Mouse (Mus musculus): Measurements from ENCODE around the gene Gm17402. TPM values are rescaled to one million over a fixed set of nuclear protein-coding genes. Genes with fewer than 3 reads are reported as not detected.

The Gm17402 gene
- polyA plus RNA-seq (2015; fragmentation: Nextera tagmentation; extraction: Ambion mirVana): not detected in 2 replicates

GRCm38 (mm10) chr3:67375063-67375462 lies at the start of gene Gm17402:
Gene Gm17402, minus strand, starts transcription at chr3:67375163.
- H3K4me1 ChIP-seq (replicated peaks): peaks cover 9% of the 10 kb centered on the region
- H3K27ac ChIP-seq: no peak within 1 kb of the TSS
- peak within 1 kb of the TSS; percentile 43; the same call in 1 of the 2 replicates for H3K9ac ChIP-seq
- H3K4me3 ChIP-seq (replicated peaks): peak within 1 kb of the TSS; percentile 43
- no peaks in the 10 kb centered on the region for H3K9me3 ChIP-seq (replicated peaks)
- DNase-seq: no peak
- no peaks in the 10 kb centered on the region for H3K36me3 ChIP-seq
- 42% methylated on average over 3 of the region's 3 CpGs for WGBS (ENCODE audit: insufficient replicate concordance)
- peaks cover 23% of the 10 kb centered on the region for H3K27me3 ChIP-seq
- ATAC-seq (ENCODE audit: low read depth): no peak
- H3K4me2 ChIP-seq: peak within 1 kb of the TSS; percentile 70

DNA sequence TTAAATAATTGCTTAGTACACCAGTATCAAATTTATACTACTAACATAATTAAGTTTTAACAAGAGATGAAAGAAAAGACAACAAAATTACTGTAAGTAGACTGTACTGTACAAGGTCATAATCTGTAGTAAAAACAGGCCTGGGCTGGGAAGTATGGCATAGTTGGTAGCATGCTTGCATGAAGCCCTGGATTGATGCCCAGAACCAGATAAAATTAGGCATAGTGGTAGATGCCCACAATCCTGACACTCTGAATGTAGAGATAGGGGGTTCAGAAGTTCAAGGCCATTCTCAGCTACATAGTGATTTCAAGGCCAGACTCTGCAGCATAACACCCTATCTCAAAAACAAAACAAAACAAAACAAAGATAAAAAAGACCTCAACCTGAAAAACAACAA lies 3.3 kb upstream of the Gm17402 start:
- Histone ChIP-seq H3K9me3 (replicated peaks) (no peaks in the 10 kb centered on the region), H3K36me3 (no peaks in the 10 kb centered on the region), H3K4me1 (replicated peaks) (peaks cover 9% of the 10 kb centered on the region), H3K27me3 (peaks cover 12% of the 10 kb centered on the region), H3K27ac (no peak overlapping the region), H3K4me3 (replicated peaks) (no peak overlapping the region), H3K4me2 (no peak overlapping the region), H3K9ac (no peak overlapping the region)
- DNase-seq: no peak
- ATAC-seq (ENCODE audit: low read depth): no peak

- Histone ChIP-seq H3K9ac (peak overlapping the region; percentile 43; the same call in 1 of the 2 replicates), H3K4me3 (replicated peaks) (peak overlapping the region; percentile 43), H3K27me3 (peaks cover 23% of the 10 kb centered on the region), H3K4me1 (replicated peaks) (peaks cover 9% of the 10 kb centered on the region), H3K4me2 (peak overlapping the region; percentile 70), H3K27ac (no peak overlapping the region), H3K9me3 (replicated peaks) (no peaks in the 10 kb centered on the region), H3K36me3 (no peaks in the 10 kb centered on the region)
- DNase-seq (no peak), ATAC-seq (ENCODE audit: low read depth) (no peak)
- WGBS (ENCODE audit: insufficient replicate concordance): 27% methylated on average over 7 of the region's 7 CpGs
Measured at GRCm38 (mm10) chr3:67374360-67374778, 594 bp downstream of the Gm17402 start.

GRCm38 (mm10) chr3:67373872-67374271 lies 1.1 kb downstream of the Gm17402 start, which contains the start of gene Mlf1:
Gene Mlf1, plus strand, starts transcription at chr3:67374097.
- Histone ChIP-seq H3K4me2 (peak within 1 kb of the TSS; percentile 70), H3K27me3 (peaks cover 23% of the 10 kb centered on the region), H3K9me3 (replicated peaks) (no peaks in the 10 kb centered on the region), H3K4me3 (replicated peaks) (peak within 1 kb of the TSS; percentile 43), H3K27ac (no peak within 1 kb of the TSS), H3K4me1 (replicated peaks) (peaks cover 9% of the 10 kb centered on the region), H3K9ac (peak within 1 kb of the TSS; percentile 43; the same call in 1 of the 2 replicates), H3K36me3 (no peaks in the 10 kb centered on the region)
- under 1% methylated on average over 35 of the region's 35 CpGs for WGBS (ENCODE audit: insufficient replicate concordance)
- ATAC-seq (ENCODE audit: low read depth) (peak; percentile 94), DNase-seq (peak; percentile 77)

- no peak for DNase-seq
- Histone ChIP-seq H3K36me3 (no peaks in the 10 kb centered on the region), H3K4me3 (replicated peaks) (no peak overlapping the region), H3K4me2 (no peak overlapping the region), H3K4me1 (replicated peaks) (peaks cover 9% of the 10 kb centered on the region), H3K27ac (no peak overlapping the region), H3K27me3 (peaks cover 23% of the 10 kb centered on the region), H3K9me3 (replicated peaks) (no peaks in the 10 kb centered on the region), H3K9ac (no peak overlapping the region)
- WGBS (ENCODE audit: insufficient replicate concordance): 33% methylated on average over 5 of the region's 5 CpGs
- no peak for ATAC-seq (ENCODE audit: low read depth)
Measured at GRCm38 (mm10) chr3:67372781-67373180, 2.2 kb downstream of the Gm17402 start.

- H3K9ac ChIP-seq: no peak overlapping the region
- H3K4me2 ChIP-seq: no peak overlapping the region
- H3K27me3 ChIP-seq: peaks cover 23% of the 10 kb centered on the region
- H3K4me3 ChIP-seq (replicated peaks): no peak overlapping the region
- peaks cover 9% of the 10 kb centered on the region for H3K4me1 ChIP-seq (replicated peaks)
- ATAC-seq (ENCODE audit: low read depth) (no peak), DNase-seq (no peak)
- no peak overlapping the region for H3K27ac ChIP-seq
- H3K36me3 ChIP-seq: no peaks in the 10 kb centered on the region
- WGBS (ENCODE audit: insufficient replicate concordance): 50% methylated on average over 4 of the region's 4 CpGs
- H3K9me3 ChIP-seq (replicated peaks): no peaks in the 10 kb centered on the region
Measured at GRCm38 (mm10) chr3:67372194-67372593, 2.8 kb downstream of the Gm17402 start.

- Histone ChIP-seq H3K36me3 (no peaks in the 10 kb centered on the region), H3K27ac (no peak overlapping the region), H3K4me1 (replicated peaks) (peaks cover 9% of the 10 kb centered on the region), H3K4me2 (no peak overlapping the region), H3K27me3 (peaks cover 20% of the 10 kb centered on the region), H3K4me3 (replicated peaks) (no peak overlapping the region), H3K9ac (no peak overlapping the region), H3K9me3 (replicated peaks) (no peaks in the 10 kb centered on the region)
- WGBS (ENCODE audit: insufficient replicate concordance): 56% methylated on average over 5 of the region's 5 CpGs
- no peak for DNase-seq
- no peak for ATAC-seq (ENCODE audit: low read depth)
Measured at GRCm38 (mm10) chr3:67369407-67370079, 5.4 kb downstream of the Gm17402 start.

- 68% methylated on average over 6 of the region's 6 CpGs for WGBS (ENCODE audit: insufficient replicate concordance)
- Histone ChIP-seq H3K4me1 (replicated peaks) (no peaks in the 10 kb centered on the region), H3K9ac (no peak overlapping the region), H3K27ac (no peak overlapping the region), H3K9me3 (replicated peaks) (no peaks in the 10 kb centered on the region), H3K4me2 (no peak overlapping the region), H3K27me3 (0 out of 2 replicates have a peak, but pooled peaks cover 4% of the 10 kb centered on the region), H3K4me3 (replicated peaks) (no peak overlapping the region), H3K36me3 (no peaks in the 10 kb centered on the region)
- no peak for ATAC-seq (ENCODE audit: low read depth)
- no peak for DNase-seq
Measured at GRCm38 (mm10) chr3:67367481-67367880, 7.5 kb downstream of the Gm17402 start.

DNA sequence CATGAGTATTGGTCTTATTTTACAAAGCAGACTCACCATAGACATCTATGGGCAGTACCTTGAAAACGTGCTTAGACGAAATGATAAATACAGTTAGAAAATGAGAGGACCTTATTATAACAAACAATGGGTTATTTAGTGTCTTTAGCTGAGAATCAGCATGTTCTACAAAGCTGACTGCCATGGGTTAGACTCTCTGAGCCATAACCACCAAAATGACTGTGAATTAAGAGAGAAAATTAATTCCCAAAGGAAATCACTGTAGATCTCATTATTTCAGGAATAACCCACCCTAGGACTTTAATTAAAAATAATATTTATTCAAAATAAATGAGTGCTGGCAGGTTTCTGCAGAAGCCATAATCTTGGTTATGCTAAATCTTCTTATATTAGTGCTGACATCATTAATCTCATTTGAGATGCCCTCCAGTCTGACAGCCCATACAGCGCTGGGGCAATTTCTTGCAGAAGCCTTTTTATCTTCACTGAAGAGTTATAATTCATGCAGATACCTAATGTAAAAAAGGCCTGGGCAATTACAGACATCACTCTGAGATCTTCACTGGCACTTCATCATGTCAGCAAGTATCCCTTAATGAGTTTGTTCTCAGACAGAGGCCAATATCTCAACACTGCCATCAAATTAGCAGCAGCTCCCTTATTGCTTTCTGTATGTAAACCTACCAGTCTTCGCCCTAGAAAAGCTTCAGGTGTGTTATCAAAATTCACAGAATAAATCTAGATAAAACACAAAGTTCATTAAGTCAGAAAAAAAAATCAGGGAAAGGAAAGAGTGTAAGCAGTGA lies 8.7 kb downstream of the Gm17402 start:
- H3K4me3 ChIP-seq (replicated peaks): no peak overlapping the region
- 57% methylated on average over 4 of the region's 4 CpGs for WGBS (ENCODE audit: insufficient replicate concordance)
- H3K27ac ChIP-seq: no peak overlapping the region
- no peak overlapping the region for H3K4me2 ChIP-seq
- no peaks in the 10 kb centered on the region for H3K27me3 ChIP-seq
- H3K9me3 ChIP-seq (replicated peaks): no peaks in the 10 kb centered on the region
- DNase-seq (no peak), ATAC-seq (ENCODE audit: low read depth) (no peak)
- H3K4me1 ChIP-seq (replicated peaks): no peaks in the 10 kb centered on the region
- no peaks in the 10 kb centered on the region for H3K36me3 ChIP-seq
- no peak overlapping the region for H3K9ac ChIP-seq

DNA sequence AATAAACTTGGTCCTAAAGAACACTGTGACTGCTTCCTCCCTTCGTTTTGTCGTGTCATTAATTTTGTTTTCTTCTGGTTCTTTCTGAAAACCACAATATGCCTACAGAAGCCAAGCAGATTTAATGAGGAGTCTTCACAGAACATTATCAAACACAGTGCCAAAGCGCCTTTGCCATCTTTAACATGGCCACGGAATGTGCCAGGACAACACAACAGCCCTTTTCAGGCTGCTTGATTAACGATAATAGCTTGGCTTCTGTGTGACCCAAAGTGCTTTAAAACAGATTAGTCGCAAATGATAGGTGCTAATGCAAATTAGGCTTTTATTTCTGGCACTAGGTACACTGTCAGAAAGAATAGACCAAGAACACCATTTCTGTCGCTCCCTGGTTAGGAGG lies 16.6 kb downstream of the Gm17402 start:
- 71% methylated on average over 7 of the region's 7 CpGs for WGBS (ENCODE audit: insufficient replicate concordance)
- no peak for ATAC-seq (ENCODE audit: low read depth)

DNA sequence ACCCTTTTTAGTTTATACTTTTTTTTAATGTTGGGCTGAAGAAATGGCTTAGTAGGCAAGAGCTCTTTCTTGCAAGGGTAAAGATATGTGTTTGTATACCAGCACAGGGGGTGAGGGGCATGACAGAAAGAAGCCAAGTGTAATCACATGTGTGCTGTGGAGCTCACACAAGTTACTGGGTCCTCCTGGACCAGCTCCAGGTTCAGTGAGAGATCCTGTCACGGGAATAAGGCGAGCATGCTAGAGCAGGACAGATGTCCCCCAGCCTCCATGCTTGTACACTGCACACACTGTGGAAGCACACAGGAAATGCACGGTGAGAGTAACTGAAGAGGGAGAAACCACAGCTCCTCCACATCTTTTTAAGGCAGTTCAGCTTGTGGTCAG lies 22.2 kb downstream of the Gm17402 start:
- ATAC-seq (ENCODE audit: low read depth) (no peak), DNase-seq (no peak)
- H3K4me1 ChIP-seq (replicated peaks): no peaks in the 10 kb centered on the region
- H3K27me3 ChIP-seq: no peaks in the 10 kb centered on the region
- no peak overlapping the region for H3K9ac ChIP-seq
- WGBS (ENCODE audit: insufficient replicate concordance): 64% methylated on average over 3 of the region's 3 CpGs
- no peak overlapping the region for H3K4me3 ChIP-seq (replicated peaks)
- H3K36me3 ChIP-seq: peaks cover 7% of the 10 kb centered on the region
- H3K4me2 ChIP-seq: no peak overlapping the region
- no peak overlapping the region for H3K27ac ChIP-seq
- no peaks in the 10 kb centered on the region for H3K9me3 ChIP-seq (replicated peaks)

More for the DNA sequence above, 16.6 kb downstream of the Gm17402 start:
- Histone ChIP-seq H3K4me3 (replicated peaks) (no peak overlapping the region), H3K27me3 (no peaks in the 10 kb centered on the region), H3K9me3 (replicated peaks) (no peaks in the 10 kb centered on the region), H3K36me3 (peaks cover 7% of the 10 kb centered on the region), H3K9ac (no peak overlapping the region), H3K27ac (no peak overlapping the region), H3K4me2 (no peak overlapping the region), H3K4me1 (replicated peaks) (no peaks in the 10 kb centered on the region)
- DNase-seq: no peak

All from liver, embryonic 13.5 days (tissue).